Comparison of ENCODE assay signal across 17 mouse cellular contexts in the genomic region with DNA sequence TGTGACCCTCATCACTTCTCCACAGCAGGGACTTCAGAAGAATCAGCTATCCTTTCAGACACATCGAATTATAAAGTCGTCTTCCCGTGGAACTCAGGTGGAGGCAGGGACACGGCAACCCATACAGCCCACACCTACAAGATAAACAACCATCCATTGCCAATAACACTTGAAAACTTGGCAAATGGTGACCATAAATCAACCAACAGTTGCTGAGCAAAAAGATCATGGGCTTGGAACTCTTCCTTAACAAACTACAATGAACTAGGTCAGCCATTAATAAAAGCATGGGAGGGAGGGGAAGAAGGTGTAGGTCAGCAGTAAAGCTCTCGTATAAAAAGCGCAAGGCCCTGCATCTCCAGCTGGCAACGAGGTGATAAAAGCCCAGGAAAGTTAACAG. TPM values are rescaled to one million over a fixed set of nuclear protein-coding genes. Genes with fewer than 3 reads are reported as not detected.
DNase-seq lines count a peak whose midpoint lies in the region; ATAC-seq and TF ChIP-seq lines count a peak whose summit lies in the region.
"Had no signal": no experiment of that assay in that cellular context is flagged by ENCODE, and none has a peak within 500 bp of the region (broad histone marks: within the 10 kb centered on the region; RNA-seq: fewer than 3 reads in every experiment).

No protein-coding gene starts in this region.

- ATAC-seq in forebrain, embryonic 14.5 days = no peak
- no peak for ATAC-seq in forebrain, embryonic 13.5 days
- no peak for ATAC-seq in lung, postnatal 0 days
- no peak for ATAC-seq in hindbrain, embryonic 13.5 days (ENCODE audit: low FRiP score)
- ATAC-seq in midbrain, embryonic 15.5 days (replicated peaks) = no peak
- no peak for ATAC-seq in monocyte, adult 5-6 weeks (replicated peaks; ENCODE audit: insufficient number of reproducible peaks, low FRiP score, low TSS enrichment, poor library complexity, severe bottlenecking)
- ATAC-seq: forebrain, embryonic 16.5 days had no signal

- TF ChIP-seq CTCF in lung, postnatal 0 days (IDR thresholded peaks at IDR 0.05) = no peak
- no peak for TF ChIP-seq CTCF in gastrocnemius, adult 2 months (IDR thresholded peaks at IDR 0.05)

- H3K4me1 ChIP-seq in forebrain, embryonic 14.5 days (ENCODE audit: control insufficient read depth, insufficient read depth, low read length) = peaks cover 6% of the 10 kb centered on the region; the same call in 1 of the 2 replicates
- peaks cover 26% of the 10 kb centered on the region for H3K4me1 ChIP-seq in forebrain, embryonic 13.5 days
- H3K4me1 ChIP-seq in lung, postnatal 0 days (ENCODE audit: insufficient read depth, low read depth, low read length) = 0 out of 2 replicates have a peak, but pooled peaks cover 4% of the 10 kb centered on the region
- peaks cover 51% of the 10 kb centered on the region for H3K4me1 ChIP-seq in hindbrain, embryonic 13.5 days (replicated peaks)
- H3K4me1 ChIP-seq in midbrain, embryonic 15.5 days = peaks cover 36% of the 10 kb centered on the region

- intact Hi-C loops in gastrocnemius, adult 2 months (cut with DNase I) = no loop called here

- H3K27ac ChIP-seq in forebrain, embryonic 14.5 days (ENCODE audit: low read depth, low read length) = no peak overlapping the region
- H3K27ac ChIP-seq in forebrain, embryonic 13.5 days = no peak overlapping the region
- H3K27ac ChIP-seq in lung, postnatal 0 days (ENCODE audit: low read length) = no peak overlapping the region
- H3K27ac ChIP-seq in hindbrain, embryonic 13.5 days = no peak overlapping the region
- H3K27ac ChIP-seq in midbrain, embryonic 15.5 days = no peak overlapping the region
- no peak overlapping the region for H3K27ac ChIP-seq in gastrocnemius, adult 2 months
- H3K27ac ChIP-seq: embryonic facial prominence, embryonic 15.5 days; liver, embryonic 14.5 days had no signal

- no peak for DNase-seq in forebrain, embryonic 14.5 days (ENCODE audit: low spot score)
- DNase-seq in lung, postnatal 36 days = peak; percentile 31
- no peak for DNase-seq in lung, postnatal 0 days (ENCODE audit: low spot score)
- DNase-seq in gastrocnemius, adult 2 months = no peak
- DNase-seq: B cell, adult 2 months; gastrocnemius, postnatal 10 days; heart, postnatal 14 days; kidney, adult 11 months; lung, postnatal 4 days; right cerebral cortex, postnatal 4 days had no signal

- H3K9ac ChIP-seq in forebrain, embryonic 14.5 days (ENCODE audit: low read length) = no peak overlapping the region
- H3K9ac ChIP-seq in forebrain, embryonic 13.5 days = no peak overlapping the region
- no peak overlapping the region for H3K9ac ChIP-seq in lung, postnatal 0 days (replicated peaks; ENCODE audit: low read depth)
- no peak overlapping the region for H3K9ac ChIP-seq in hindbrain, embryonic 13.5 days
- no peak overlapping the region for H3K9ac ChIP-seq in midbrain, embryonic 15.5 days
- H3K9ac ChIP-seq: embryonic facial prominence, embryonic 15.5 days; liver, embryonic 14.5 days had no signal

- TF ChIP-seq EP300 in lung, postnatal 0 days (IDR thresholded peaks at IDR 0.05) = no peak

- no peaks in the 10 kb centered on the region for H3K27me3 ChIP-seq in forebrain, embryonic 14.5 days (replicated peaks; ENCODE audit: control insufficient read depth, insufficient read depth, low read length)
- no peaks in the 10 kb centered on the region for H3K27me3 ChIP-seq in forebrain, embryonic 13.5 days
- H3K27me3 ChIP-seq in lung, postnatal 0 days (replicated peaks; ENCODE audit: insufficient read depth, low read length) = no peaks in the 10 kb centered on the region
- no peaks in the 10 kb centered on the region for H3K27me3 ChIP-seq in hindbrain, embryonic 13.5 days
- no peaks in the 10 kb centered on the region for H3K27me3 ChIP-seq in midbrain, embryonic 15.5 days (replicated peaks)
- H3K27me3 ChIP-seq: embryonic facial prominence, embryonic 15.5 days had no signal

- no peaks in the 10 kb centered on the region for H3K36me3 ChIP-seq in forebrain, embryonic 14.5 days (ENCODE audit: control insufficient read depth, insufficient read depth, low read length)
- H3K36me3 ChIP-seq in forebrain, embryonic 13.5 days (ENCODE audit: poor library complexity, severe bottlenecking) = no peaks in the 10 kb centered on the region
- H3K36me3 ChIP-seq in lung, postnatal 0 days (ENCODE audit: insufficient read depth, low read length) = no peaks in the 10 kb centered on the region
- H3K36me3 ChIP-seq in hindbrain, embryonic 13.5 days = no peaks in the 10 kb centered on the region
- H3K36me3 ChIP-seq in midbrain, embryonic 15.5 days (replicated peaks) = no peaks in the 10 kb centered on the region
- H3K36me3 ChIP-seq: embryonic facial prominence, embryonic 15.5 days had no signal

- 0 out of 2 replicates have a peak overlapping the region, but pooled peaks have one; percentile 78 for H3K4me2 ChIP-seq in forebrain, embryonic 14.5 days (ENCODE audit: low read length)
- H3K4me2 ChIP-seq in forebrain, embryonic 13.5 days = no peak overlapping the region
- H3K4me2 ChIP-seq in lung, postnatal 0 days (replicated peaks; ENCODE audit: low read depth, low read length) = no peak overlapping the region
- peak overlapping the region; percentile 78 for H3K4me2 ChIP-seq in hindbrain, embryonic 13.5 days
- H3K4me2 ChIP-seq in midbrain, embryonic 15.5 days = peak overlapping the region; percentile 68

- no peaks in the 10 kb centered on the region for H3K9me3 ChIP-seq in forebrain, embryonic 14.5 days (replicated peaks; ENCODE audit: control insufficient read depth, low read length)
- H3K9me3 ChIP-seq in forebrain, embryonic 13.5 days (replicated peaks) = no peaks in the 10 kb centered on the region
- H3K9me3 ChIP-seq in lung, postnatal 0 days (ENCODE audit: low read length) = no peaks in the 10 kb centered on the region
- H3K9me3 ChIP-seq in hindbrain, embryonic 13.5 days = no peaks in the 10 kb centered on the region
- no peaks in the 10 kb centered on the region for H3K9me3 ChIP-seq in midbrain, embryonic 15.5 days
- H3K9me3 ChIP-seq: embryonic facial prominence, embryonic 15.5 days had no signal

- 84% methylated on average over 7 of the region's 7 CpGs for WGBS in forebrain, embryonic 14.5 days
- 89% methylated on average over 7 of the region's 7 CpGs for WGBS in forebrain, embryonic 13.5 days
- WGBS in lung, postnatal 0 days = 66% methylated on average over 7 of the region's 7 CpGs
- 81% methylated on average over 7 of the region's 7 CpGs for WGBS in hindbrain, embryonic 13.5 days
- WGBS in midbrain, embryonic 15.5 days = 90% methylated on average over 7 of the region's 7 CpGs

- no peak overlapping the region for H3K4me3 ChIP-seq in forebrain, embryonic 14.5 days (ENCODE audit: low read depth, low read length)
- no peak overlapping the region for H3K4me3 ChIP-seq in forebrain, embryonic 13.5 days
- no peak overlapping the region for H3K4me3 ChIP-seq in lung, postnatal 0 days (ENCODE audit: low read depth, low read length)
- H3K4me3 ChIP-seq in hindbrain, embryonic 13.5 days = peak overlapping the region; percentile 83; the same call in 1 of the 2 replicates
- H3K4me3 ChIP-seq in midbrain, embryonic 15.5 days = peak overlapping the region; percentile 80; the same call in 1 of the 2 replicates
- H3K4me3 ChIP-seq in gastrocnemius, adult 2 months = no peak overlapping the region

RNA-seq across cellular contexts. Expression of gene Slc22a15, which starts 1.9 kb away (rescaled TPM):
- polyA plus RNA-seq in forebrain, embryonic 14.5 days (2014; fragmentation: Nextera tagmentation; extraction: Ambion mirVana) = 4.0 and 4.4 TPM in 2 replicates
- polyA plus RNA-seq in forebrain, embryonic 13.5 days (2015; fragmentation: Nextera tagmentation; extraction: Ambion mirVana) = 4.8 and 5.5 TPM in 2 replicates
- polyA plus RNA-seq in lung, postnatal 0 days (2015; fragmentation: Nextera tagmentation; extraction: Ambion mirVana) = 4.2 and 4.5 TPM in 2 replicates
- 7.4 and 7.5 TPM in 2 replicates for polyA plus RNA-seq in hindbrain, embryonic 13.5 days (2015; fragmentation: Nextera tagmentation; extraction: Ambion mirVana)
- polyA plus RNA-seq in midbrain, embryonic 15.5 days (2015; fragmentation: Nextera tagmentation; extraction: Ambion mirVana) = 7.5 and 7.6 TPM in 2 replicates
- under 1 TPM; 0.41 to 0.98 TPM for total RNA-seq in gastrocnemius, adult 2 months (2021)
- total RNA-seq in monocyte, adult 5-6 weeks (2017) = 7.1 to 21.6 TPM (median 12.9 TPM) in 3 replicates

Comparison
In these comparisons a context has a peak if more than half of its experiments do, and no peak if none do; other contexts are left out.
1. H3K4me2 ChIP-seq: peak in forebrain, embryonic 14.5 days (single experiment), hindbrain, embryonic 13.5 days (single experiment) and midbrain, embryonic 15.5 days (single experiment); none in forebrain, embryonic 13.5 days (single experiment) and lung, postnatal 0 days (single experiment).
2. H3K4me3 ChIP-seq: peak in hindbrain, embryonic 13.5 days (single experiment) and midbrain, embryonic 15.5 days (single experiment); none in forebrain, embryonic 14.5 days (single experiment), forebrain, embryonic 13.5 days (single experiment), lung, postnatal 0 days (single experiment) and gastrocnemius, adult 2 months (single experiment).